Mouse (Mus musculus): ENCODE results near the gene Gabra3. TPM values are rescaled to one million over a fixed set of nuclear protein-coding genes. Genes with fewer than 3 reads are reported as not detected.

Gabra3 gene
- polyA plus RNA-seq, 1 experiment from 2014 or later, result 1.5 TPM

MicroRNAs encoded within 50 kb of the gene (microRNA counts, 519-probe panel; counts per million panel counts)
- microRNA mmu-miR-105 (not detected), microRNA mmu-miR-767 (not detected)

Small RNA genes within 50 kb of the gene (microRNA-seq; reads per million reads assigned to microRNA genes)
- gene Mir105 (not detected), gene Mir767 (not detected)

Other genes starting within 250 kb of the Gabra3 start
- gene Gabrq, start 168.3 kb upstream of the Gabra3 start, polyA plus RNA-seq (2014; fragmentation: Nextera tagmentation; extraction: Ambion mirVana), result 1.1 and 1.3 TPM in 2 replicates

Data from midbrain, embryonic 11.5 days (tissue).